1 mouse cellular context compared by ENCODE assay signal in the genomic region with DNA sequence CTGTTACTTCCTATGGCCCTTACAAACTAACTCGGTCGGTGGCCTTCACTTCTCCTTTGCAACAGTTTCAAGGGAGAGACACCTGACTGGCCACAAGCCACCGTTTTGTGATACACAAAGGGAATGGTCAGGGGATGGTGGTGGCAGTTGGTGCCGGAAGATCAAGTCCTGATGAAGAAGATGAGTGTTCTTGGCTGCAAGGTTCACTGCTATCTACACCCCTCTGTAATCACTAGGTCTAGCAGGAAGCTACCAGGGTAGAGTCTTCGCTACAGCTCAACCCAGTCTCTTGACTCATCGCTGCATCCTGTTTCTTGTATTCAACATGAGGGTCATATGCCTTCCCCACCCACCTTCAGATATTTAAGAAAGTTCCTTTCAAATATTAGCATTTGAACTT.
TF ChIP-seq lines count a peak whose summit lies in the region.

No protein-coding gene starts in this region.

TF ChIP-seq in MEL, 35 proteins besides CTCF, POLR2A, EP300 and RAD21 (continued from another document):
- no peak; the same call in 1 of the 2 replicates for TF ChIP-seq MAX (IDR thresholded peaks at IDR 0.05; ENCODE audit: low read length)
